Mouse (Mus musculus): ENCODE measurements around the gene Adal.
"Not testable (repeated sequence)": the region's sequence is repeated elsewhere in the genome, so short reads cannot be mapped to it uniquely, and the experiment has no call there.

Adal gene

DNA sequence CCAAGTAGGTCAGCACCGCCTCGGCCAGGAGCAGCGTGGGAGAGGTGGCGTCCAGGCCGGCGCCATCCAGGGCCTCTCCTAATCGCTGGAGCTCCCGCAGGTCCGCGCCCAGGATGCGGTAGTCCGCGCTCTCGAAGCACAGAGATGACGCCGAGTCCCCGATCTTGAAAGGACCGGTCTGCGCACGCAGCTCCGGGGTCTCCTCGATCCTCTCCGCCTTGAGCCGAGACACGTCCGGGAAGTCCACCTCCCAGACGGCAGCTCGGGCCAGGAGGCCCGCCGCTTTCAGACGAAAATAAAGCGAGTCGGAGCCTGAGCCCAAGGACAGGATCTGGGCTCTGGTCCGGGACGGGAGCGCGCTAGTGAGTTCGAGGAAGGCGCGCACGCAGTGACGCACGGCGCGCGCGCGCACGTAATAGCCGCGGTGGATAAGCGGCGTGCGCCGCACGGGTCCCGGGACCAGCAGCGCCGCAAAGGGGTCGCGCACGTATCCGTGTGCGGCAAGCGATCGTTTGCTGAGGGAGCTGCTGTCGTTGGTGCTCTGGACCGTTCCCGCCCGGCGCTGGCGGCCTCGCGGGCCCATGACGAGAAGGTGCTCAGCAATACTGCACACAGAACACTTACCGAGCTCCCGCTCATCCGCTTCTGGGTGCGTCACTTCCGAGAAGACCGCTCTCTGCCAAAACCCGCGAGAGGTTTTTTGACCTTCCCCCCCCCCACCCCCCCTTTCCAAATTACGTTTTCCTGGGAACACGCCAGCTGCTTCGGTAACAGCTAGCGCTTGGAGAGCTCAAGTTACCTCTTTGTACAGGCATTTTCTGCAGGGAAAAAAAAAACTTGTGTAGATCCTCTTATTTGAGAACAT lies at the start of gene Adal, which contains the start of gene Lcmt2:
Gene Adal (plus strand): TSS at position 411 of the 865 bp plus-strand sequence.
Gene Lcmt2 (minus strand): TSS at position 636 of the 865 bp plus-strand sequence.
- DNase-seq, result peak; percentile 89 to 94

DNA sequence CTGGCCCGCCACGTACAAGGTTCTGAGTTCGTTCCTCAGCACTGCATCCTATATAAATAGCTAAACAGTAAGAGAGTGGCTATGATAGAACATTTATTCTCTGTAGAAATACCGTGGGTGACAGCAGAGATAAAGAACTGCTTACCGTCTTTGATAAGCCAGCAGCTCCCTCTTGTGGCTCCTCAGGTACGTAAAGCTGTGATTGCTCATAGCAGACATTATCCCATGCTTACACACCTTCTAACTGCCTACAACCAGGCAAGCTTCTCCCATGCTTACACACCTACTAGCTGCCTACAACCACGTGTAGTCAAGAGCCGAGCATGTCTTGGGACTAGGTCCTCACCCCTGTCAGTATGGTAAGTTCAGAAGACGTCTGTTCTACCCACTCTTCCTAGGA lies 38.2 kb upstream of the Adal start:
- DNase-seq, result peak; percentile 50 to 51

DNA sequence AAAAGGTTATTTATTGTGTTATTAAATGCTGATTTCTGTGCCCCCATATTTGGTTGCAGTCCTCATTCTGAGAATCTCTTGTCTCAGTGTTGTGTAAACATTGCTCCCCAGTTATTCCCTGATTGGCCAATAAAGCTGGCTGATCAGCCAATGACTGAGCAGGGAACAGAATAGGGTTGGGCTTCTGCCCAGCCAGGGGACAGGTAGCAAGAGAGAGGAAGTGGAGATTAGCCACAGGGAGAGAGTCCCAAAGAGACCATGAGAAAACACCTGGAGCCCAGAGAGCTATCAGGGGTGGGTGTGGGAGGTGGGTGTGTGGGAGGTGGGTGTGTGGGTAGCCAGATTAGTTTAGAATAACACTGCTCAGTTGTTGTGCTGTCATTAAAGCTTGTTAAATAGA lies 34.3 kb upstream of the Adal start:
- no peak for DNase-seq

DNA sequence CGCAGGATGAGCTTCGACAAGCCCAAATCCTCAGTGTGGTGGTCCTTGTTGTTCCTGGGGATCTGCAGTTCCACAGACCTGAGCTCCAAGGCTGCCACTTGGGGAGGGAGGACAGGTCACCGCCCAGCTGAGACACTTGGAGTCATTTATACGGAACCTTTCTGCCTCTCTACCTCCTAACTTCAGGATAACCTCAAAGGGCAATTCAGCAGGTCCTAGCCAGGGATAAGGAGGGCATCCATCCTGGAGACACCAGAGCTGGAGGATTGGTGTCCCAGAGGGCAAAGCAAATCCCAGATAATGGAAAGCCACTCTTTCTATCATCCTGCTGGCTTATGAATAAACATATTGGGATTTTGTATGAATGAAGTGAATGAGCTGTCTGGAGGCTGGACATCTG lies 30.5 kb upstream of the Adal start, which contains the start of gene Tgm7:
Gene Tgm7 (minus strand): TSS at position 101 of the 400 bp plus-strand sequence.
- DNase-seq, result no peak

DNA sequence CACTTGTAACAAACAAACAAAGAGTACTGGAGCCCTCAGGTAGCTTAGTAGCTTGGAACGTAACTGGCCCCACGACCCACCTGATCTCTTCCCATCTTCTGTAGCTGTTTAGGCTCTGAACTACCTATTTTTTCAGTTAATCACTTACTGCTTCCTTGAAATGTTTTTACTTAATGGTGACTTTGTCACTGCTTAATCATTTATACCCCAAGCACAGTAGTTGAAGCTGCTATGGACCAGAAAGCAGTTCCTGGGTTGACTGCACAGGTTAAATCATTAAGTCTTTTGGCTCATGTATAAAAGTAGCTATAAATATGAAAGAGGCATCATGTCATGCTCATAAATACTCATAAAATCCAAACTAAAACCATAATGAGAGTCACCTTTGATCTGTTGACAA lies 24.8 kb upstream of the Adal start:
- DNase-seq, result no peak

DNA sequence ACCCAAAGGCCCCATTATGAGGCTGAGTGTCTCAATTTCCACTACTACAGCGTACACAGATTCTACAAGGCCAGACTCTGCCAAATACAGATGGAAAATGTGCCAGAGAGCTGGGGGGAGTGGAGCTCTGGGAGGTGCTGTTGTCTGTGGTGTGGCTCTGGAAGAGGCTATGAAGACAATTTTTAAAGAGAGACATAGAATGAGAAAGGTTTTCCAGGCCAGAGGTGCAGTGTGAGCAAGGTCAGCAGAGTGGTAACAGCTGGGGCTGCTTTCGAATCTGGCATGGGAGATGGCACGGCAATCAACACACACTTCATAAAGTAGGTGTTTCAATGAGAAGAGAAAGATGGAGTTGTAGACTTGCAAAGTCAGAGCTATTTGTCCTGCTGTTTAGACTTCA lies 21.0 kb upstream of the Adal start:
- no peak for DNase-seq

DNA sequence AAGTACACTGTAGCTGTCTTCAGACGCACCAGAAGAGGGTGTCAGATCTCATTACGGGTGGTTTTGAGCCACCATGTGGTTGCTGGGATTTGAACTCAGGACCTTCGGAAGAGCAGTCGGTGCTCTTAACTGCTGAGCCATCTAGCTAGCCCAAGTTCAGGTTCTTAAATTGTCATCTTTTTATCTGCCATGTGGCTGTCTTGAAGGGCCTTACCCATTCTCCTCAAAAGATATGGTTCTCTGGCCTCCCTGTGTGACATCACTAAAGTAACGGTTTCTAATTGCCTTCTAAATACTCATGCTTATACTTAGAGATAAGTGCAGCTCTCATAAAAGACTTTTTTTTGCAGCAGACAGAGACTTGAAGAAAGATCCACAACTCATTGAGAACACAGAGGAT lies 13.9 kb upstream of the Adal start:
- DNase-seq, result not testable (repeated sequence)

DNA sequence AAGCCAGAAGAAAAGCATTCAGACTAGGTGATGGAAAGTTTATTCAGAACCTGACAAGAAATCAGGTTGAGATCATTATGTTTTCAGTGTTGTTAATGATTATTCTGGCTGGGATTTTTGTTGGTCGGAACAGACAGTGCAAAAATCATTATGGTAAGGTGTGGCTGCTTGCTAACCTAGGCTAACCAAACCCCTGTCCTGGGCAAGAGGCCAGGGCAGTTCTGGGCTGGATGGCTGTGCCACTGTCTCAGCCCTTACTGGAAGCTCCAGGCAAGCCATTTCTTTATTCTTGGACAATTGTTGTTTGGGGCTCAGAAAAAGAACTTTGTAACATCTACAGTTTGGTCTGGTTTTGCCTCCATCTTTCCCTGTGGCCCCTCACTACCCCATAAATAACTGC lies 12.7 kb upstream of the Adal start:
- no peak for DNase-seq

DNA sequence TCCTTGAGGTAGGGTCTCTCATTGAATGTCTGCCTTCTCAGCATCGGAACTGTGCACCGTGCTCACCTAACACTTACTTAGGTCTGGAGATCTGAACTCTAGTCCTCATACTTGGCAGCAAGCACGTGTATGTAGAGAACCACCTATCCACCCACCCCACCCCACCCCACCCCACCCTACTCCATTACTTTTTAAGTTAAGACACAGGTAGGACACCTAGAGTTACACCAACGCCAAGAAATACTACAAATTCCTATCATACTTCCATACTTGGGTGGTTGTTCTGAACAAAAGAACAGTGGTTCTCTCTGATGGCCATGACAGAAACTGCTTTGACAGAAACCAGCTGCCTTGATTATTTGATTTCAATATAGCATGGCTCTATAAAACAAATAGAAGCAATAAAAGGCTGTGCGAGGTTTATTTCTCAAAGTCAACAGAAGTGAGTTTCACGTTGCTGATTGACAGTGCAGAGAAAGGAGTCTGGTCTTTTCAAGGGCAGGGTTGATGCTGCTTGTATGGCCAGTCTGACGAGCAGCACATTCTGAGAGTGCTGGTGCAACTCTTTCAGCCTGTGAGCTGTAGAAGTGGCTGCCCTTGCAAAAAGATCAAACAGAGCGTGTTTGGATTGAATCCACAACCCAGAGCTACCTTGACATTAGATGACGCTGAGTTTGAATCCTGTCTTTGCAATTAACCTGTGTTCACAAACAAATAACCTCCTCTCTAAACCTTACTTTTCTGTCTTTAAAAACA lies 11.2 kb upstream of the Adal start:
- DNase-seq, result no peak

DNA sequence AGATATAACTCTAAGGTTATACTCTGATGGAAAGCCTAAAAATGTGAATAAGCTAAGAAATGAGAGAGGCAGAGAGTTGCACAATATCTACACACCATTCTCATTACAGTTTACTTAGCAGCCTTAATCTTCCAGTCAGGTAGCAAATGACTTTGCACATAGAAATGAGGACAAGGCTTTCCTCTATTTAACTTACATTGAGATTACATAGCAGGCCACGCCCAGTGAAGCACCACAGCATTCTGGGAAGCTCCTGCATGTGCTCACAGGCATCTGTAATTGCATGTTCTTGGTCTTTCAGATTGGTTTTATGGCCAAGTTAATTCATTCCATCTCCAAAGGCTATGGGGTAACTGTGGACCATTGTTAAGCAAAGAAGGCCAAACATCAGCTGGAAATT lies 7.4 kb upstream of the Adal start:
- no peak for DNase-seq

DNA sequence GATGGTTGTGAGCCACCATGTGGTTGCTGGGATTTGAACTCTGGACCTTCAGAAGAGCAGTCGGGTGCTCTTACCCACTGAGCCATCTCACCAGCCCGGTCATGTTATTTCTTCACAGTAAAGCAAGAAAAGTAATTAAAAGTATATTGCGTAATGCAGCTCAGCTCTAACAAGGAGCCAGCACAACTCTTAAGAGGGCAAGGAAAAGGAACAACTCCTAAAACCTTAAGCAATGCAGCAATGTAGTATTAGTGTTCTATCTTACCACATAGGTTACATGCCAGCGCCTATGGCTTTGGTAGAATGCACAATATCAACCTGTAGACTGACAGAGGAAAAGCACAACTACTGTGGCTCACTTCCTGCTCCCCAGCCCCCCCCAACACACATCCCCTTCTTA lies 2.9 kb upstream of the Adal start:
- no peak for DNase-seq

DNA sequence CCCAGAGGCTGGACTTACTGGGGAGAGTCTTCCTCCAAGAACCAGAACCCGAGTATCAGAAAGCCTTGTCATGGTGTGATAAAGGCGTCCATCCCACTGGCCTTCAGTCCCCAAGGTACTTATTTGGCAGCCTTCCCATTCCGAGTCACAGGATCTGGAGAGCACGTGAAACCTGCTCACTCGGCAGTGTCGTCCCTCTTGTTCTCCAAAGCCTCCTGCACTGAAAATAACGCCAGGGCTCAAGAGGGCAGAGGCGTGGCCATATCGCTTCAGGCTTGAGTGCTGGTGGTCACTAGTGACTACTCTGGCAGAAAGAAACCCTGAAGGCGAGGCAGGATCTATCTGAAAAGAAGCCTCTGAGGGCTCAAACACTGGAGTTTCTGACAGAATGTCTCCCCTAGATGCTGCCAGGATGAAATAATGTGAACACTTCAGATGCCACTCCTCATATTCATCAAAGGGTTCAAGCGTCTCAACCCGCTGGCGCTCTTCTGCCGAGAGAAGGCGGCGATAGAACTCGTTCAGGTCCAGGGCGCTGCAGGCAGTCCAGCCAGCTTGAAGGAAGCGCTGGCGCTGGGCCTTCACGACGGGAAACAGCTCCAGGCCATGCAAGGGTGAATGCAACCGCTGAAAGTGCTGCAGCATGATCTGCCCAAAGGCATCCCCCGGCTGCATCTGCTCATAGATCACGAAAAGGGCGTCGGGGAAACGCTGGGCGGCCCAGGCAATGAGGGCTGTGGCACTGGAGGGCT lies 786 bp upstream of the Adal start:
- DNase-seq, result no peak

DNA sequence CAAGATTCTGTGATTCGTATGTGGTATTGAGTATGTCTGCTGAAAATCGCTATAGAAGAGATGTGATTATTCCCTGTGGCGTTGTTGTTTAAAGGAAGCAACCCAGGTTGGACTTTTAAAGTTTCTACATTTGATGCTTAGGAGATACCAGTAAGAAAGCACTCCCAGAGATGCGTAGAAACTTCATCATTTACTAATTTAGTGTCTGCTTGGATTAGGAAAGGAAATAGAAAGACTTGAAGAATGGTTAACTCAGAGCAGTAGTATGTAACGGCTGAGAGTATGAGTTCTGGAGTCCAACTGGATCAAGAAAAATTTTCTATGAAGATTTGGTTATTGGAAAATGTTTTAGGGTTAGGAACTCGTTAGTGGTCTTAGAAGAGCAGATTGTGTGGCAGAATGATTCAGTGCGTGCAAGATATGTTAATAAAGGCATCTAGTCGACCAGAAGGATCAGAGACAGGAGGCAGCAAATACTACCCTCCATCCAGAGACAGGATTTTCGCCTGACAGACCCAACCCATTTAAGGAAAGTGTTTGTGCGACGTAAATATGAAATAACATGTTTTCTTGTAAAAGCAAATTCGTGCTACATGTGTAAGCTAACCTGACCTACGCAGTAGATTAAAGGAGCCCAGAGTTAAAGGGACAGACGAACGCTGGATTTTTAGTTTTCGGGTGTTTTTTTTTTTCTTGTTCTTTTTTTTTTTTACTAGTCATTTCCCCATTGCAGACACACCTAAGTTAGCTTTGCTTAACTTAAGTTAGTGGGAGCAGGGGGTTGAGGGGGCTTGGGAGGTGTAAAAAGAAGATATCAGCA lies 1.2 kb downstream of the Adal start:
- no peak for DNase-seq

DNA sequence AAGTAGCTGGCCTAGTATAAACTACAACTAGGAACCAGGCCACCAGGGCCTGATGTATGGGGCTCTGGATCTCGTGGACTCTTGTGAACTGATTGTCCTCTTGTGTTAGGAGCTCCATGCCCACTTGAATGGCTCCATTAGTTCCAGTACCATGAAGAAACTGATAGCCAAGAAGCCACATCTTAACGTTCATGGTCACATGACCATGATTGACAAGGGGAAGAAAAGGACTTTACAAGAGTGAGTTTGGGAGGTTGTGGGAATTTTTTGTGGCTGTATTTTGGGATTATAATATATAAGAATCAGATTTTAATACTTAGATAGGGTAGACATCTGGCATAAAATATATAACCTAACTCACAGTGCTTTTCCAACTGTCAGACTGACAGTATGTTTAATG lies 2.2 kb downstream of the Adal start:
- DNase-seq, result no peak

DNA sequence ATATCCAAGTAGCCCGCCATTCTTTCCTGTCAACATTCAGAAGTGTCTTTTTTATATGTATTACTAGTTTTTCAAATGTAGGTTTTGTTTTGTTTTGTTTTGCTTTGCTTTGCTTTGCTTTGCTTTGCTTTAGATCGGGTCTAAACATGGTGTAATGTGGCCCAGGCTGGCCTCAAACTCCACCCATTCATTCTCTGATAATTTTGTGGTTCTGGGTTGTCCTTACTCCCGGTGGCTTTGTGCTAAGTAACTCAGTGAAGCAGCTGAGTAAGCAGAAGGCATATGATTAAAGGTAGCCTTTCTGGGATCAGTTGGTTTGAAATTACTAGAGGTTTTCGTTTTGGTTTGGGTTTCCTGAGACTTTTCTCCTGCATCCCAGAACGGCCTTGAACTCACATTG lies 9.5 kb downstream of the Adal start:
- no peak for DNase-seq

DNA sequence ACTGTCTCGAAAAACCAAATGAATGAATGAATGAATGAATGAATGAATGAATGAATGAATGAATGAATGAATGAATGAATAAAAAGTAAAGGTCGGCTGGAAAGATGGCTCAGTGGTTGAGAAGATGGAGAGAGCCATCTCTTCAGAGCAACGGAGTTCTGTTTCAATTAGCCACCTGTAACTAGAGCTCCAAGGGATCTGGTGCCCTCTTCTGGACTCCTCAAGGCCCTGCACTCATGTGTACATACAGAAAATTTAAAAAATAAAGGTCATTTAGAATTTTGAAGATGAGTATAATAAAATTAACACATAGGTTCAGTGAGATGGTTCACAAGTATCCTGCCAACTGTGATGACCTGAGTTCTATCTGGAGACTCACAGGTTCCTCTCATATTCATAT lies 12.9 kb downstream of the Adal start:
- DNase-seq, result no peak

DNA sequence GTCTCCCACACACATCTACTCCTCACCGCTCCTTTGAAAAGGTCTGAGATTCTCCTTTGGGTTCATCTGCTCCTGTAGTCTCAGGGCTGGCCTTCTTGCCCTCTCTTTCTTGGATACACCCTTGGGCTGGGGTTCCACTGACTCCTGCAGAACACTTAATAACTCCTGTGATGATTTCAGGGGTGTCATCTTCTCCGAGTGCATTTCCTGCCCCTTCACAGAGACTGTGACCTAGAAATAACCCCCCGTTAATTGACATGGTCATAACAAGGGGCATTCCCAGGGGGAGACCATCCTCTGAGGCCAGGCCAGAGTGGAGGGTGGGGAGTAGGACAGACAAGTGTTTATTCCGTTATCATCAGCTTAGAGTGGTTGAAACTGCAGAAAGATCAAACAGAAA lies 28.9 kb downstream of the Adal start:
- no peak for DNase-seq

DNA sequence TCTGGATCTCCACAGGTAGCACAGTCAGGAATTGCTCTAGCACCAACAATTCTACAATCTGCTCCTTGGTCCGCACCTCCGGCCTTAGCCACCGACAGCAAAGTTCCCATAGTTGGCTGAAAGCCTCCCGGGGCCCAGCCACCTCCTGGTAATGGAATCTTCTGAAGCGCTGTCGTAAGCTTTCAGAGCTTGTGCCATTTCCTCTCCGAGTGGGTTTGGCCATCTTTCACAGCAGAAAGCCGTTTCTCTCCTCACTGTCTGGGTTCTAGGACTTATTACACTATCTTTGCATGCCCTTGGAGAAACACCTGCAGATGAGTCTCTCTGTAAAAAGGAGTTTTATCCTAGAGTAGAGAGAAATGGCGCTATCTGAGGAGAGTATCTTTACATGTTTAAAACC lies 29.7 kb downstream of the Adal start:
- DNase-seq, result peak; percentile 19 to 21

DNA sequence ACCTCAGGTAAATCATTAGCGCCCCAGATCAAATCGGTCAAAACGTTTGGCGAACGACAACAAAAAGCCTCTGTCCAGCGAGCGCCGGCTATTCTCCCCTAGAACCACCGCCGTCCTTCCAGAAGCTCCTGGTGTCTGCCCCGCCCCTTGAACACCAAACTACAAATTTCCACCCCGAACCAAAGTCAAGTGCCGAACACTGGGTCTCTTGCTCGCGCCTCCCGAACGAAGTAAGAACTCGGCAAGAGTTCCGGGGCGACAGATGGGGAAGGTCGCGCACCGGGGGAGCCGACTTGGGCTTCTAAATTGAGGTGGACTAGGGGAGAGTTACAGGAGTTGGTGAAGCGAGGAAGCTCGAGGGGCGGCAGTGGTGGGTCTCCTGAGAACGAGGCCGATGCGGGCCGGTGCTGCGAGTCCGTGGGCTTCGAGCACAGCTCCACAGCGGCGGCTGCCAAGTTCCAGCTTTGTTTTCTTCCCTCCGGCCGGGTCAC lies 30.3 kb downstream of the Adal start, which contains the start of gene Tubgcp4:
Gene Tubgcp4 (plus strand): TSS at position 174 of the 491 bp plus-strand sequence.
- peak in 1 of 2 experiments; percentile 49 for DNase-seq

DNA sequence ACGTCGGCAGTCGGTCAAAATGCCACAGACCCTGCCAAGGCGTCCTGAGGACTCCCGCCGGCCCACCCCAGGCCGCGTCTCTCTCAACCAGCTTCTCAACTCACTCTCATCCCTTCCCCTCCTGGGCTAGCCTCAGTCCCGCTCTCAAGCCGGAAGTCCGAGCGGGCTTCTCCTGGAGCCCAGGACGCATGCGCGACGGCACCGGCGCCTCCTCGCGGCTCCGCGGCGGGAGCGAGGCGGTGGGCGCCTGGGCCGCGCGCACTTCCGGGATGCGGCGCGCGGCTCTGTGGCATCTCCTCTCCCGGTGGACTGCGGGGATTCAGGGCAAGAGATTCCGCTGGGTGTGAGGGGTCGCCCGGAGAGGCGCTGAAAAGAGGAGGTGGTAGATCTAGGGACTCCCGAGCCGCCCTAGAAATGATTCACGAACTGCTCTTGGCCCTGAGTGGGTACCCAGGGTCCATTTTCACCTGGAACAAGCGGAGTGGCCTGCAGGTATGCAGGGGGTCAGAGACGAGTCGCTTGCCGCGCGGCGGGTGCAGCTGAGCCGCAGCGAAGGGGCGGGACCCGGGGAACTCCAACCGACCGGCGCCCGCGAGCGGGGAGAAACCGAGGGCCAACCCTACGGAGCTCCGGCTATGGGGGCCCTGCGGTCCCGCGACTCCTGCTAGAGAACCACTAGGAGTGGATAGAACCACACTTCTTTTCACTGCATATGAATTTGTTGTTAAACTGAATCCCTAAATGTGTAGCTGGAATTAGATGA lies 30.9 kb downstream of the Adal start, which contains the start of gene Zscan29:
Gene Zscan29 (minus strand): TSS at position 146 of the 763 bp plus-strand sequence.
- peak; percentile 89 to 91 for DNase-seq

DNA sequence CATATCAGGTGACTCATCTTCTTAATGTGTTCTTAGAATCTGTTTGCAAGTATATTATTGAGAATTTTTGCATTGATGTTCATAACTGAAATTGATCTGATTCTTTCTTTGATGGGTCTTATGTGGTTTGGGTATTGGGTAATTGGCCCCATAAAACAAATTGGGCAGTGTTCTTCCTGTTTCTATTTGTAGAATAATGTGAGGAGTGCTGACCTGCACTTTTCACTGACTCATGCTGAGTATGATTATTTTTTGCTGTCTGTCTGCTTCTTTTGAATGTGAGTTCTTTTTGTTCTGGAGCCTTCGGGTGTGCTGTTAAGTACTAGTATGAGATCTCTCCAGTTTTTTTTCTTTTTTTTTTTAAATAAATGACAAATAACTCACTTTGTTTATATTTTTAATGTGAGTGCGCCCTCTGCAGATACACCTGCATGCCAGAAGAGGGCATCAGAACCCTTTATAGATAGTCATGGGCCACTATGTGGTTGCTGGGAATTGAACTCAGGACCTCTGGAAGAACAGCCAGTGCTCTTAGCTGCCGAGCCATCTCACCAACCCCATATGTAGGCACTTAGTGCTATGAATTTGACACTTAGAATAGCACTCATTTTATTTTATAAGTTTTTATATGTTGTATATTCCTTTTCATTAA lies 38.7 kb downstream of the Adal start:
- DNase-seq, result no peak

All from B cell, adult 2 months (primary cell).